Mouse (Mus musculus) layer of hippocampus, adult 8-10 months (tissue): ENCODE data around the gene March6. TPM values are rescaled to one million over a fixed set of nuclear protein-coding genes. Genes with fewer than 3 reads are reported as not detected.
A peak's percentile ranks its signal among the peaks of the same experiment; 100 is the strongest.

Experiments
- DNase-seq, 2 experiments: peaks; one replicate each; pipeline ENCODE4 v3.0.0; 2022; ENCODE audit warnings: low spot score in 2 of 2
- total RNA-seq, 4 experiments: library from RNA; stranded (reverse); gene quantifications; 2 replicates each; pipeline ENCODE4 v1.2.4; 2022

March6 gene
- total RNA-seq, 4 experiments from 2014 or later: 177 to 194 (median 186) TPM

DNA sequence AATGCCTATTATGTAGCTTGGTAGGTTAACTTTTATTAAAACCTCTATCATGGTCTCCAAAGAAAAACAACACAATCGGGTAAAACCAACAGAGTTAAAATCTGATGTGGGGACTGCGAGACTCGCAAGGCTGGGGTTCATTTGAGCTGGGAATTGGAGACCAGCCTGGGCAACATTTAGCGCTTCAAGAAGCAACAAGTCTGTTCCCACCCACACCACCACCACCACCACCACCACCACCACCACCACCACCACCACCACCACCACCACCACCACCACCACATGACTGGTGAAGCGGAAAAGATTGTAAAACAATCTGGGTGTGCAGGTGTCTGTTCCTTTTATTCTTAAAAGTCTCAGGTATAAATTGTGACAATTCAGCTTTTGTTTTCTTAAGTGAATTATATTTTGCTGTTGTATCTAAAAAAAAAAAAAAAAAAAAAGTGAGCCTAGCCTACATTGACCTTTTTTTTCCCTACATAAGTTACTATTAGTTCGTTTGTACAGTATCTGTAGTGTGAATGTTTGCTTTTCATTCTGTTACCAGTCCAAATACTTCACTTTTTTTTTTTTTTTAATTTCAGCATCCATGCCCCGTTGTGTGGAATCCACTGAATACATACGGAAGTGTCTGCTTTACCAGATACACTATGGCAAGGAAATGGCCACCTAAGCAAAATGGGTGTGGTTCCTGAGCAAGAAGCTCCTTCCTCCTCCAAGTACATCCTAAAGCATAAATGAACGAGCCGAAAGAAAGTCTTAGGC is 76.6 kb downstream of the March6 start:
- no peak for DNase-seq

DNA sequence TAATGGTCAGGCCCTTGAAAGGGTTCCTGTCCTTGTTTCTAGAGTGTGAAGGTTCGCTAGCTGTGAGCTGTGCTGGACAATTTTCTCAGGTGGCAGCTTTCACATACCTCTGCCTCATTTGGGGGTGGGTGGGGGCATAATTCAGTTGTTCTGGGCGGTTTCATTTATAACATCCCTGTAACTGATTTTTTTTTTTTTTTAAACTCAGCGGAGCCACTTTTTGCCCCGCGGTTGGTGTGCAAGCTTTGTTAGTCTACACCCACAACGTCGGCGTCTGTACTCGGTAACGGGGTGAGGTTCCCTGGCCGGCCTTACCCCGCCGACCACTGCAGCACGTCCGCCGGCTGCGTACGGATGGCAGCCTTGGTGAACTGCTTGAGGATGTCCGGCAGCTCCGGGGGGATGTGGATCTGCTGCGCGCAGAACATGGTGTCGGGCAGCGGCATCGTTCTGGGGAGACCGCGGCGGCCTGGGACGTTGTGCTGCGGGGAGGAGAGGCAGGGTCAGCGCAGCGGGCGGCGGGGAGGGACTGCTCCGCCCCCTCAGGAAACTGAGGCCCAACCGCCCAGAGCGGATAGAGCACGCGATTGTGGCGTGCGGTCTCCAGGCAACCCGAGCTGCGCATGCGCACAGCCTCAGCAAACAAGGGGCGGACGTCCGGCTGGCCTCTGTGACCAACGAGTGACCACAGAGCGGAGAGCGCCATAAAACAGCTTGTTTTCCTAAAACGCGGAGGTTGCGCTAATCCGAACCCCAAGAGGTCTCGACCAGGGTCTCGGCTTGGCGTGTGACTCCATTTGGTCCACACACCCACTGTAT is 77.5 kb downstream of the March6 start, which contains the start of gene Ropn1l:
Gene Ropn1l, minus strand, starts transcription at position 640 of the 819 bp plus-strand sequence.
- DNase-seq: peak; percentile 88 to 90

DNA sequence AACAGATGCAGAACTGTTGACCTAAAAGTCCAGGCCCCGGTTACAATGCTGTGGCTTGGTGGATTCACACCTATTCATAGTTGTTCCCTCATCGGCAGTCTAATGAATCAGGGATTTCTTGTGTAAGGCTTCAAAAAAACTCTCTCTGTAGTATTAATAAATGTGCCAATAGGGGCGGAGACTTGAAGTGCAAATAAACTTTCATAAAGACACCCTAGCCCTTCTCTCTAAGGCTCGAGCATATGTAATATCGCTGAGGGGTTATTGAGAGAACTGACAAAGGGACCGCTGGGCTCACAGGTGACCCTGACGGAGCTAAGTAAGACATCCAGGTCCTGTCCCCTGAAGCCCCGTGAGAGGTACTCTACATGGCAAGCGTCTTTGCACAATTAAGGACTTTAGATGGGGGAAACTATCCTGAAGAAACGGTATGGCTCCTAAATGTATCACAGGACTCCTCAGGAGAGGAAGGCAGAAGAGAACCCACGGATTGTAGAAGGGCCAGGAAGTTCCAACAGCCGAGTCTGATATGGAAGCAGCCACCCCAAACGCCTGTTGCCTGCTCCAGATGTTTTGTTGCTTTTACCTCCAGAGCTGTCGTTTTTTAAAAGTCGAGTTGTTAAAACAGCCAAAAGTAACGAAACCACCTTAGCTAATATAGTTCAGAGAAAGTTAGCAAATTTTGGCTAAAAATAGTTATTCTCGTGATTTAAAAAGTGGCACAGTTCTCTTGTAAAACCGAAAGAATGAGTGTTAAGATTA is 78.3 kb downstream of the March6 start:
- no peak for DNase-seq

DNA sequence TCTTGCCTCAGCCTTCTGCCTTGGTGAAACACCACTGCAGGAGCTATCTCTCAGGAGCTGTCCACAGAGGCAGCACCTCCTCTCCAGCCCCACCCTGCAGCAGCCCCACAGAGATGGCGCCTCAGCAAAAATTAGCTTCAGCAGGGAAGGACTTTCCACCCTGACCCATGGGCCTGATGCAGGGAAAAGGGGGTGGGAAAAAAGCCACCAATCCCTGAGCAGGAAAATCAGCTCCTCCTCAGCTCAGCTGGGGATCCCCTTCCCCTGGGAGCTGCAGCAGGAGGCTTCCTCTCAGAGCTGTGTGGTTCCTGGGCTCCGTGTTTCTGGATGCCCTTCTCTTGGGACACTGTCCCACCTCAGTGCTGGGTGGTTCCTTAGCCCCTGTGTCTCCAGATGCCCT is 81.1 kb downstream of the March6 start:
- no peak for DNase-seq

DNA sequence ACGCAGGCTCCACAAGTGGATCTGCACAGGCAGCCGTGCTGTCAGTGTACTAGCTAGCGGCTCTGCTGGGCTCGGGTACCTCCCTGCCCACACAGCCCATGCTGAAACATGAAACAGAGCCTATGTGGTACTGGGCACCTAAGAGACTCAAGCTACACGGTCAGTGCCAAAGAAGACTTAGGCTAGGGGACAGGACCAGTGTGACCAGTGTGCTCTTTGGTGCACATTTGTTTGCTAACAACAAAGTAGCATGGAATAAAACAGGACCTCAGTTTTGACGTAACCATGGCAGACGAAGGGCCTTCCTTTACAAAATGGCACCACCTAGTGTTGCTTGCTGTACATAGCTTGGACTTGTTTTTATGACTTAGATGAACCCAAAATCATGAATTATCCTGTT is 83.7 kb downstream of the March6 start:
- DNase-seq: peak in 1 of 2 experiments; percentile 70

DNA sequence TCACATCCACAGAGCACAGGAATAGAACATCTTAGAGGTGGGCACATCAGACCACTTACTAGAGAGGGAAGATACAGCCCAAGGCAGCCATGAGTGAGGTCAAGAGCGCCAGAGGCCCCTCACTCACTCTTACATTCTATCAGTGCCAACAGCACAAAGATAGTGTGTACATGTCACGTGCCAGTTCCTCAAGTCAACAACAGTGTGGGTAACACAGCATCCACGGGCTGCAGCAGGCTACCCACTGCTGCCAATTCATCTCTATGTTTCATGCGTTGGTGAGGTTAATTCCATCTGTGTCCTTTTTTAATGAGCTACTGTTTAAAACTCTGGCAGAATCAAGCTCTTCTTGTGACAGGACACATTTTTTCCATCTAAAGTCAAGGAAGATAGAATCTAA is 88.2 kb downstream of the March6 start:
- DNase-seq: peak; percentile 53

DNA sequence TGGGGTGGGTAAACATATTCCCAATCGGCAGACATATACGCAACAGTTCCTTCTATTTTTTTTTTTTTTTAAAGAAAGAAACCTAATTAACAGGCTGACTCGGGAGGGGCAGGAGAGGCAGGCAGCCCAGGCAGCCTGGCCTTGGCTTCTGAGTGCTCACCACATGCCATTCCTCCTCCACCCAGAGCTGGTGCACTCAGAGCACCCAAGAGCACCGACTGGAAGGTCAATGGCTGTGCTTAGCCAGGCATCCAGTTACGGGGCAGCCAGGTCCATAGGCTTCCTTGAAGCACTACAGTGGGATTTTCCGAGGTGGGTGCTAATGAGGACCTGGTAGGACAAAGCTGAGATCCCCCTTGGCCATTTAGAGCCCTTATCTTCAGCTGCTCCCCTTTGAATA is 88.9 kb downstream of the March6 start:
- DNase-seq: no peak

DNA sequence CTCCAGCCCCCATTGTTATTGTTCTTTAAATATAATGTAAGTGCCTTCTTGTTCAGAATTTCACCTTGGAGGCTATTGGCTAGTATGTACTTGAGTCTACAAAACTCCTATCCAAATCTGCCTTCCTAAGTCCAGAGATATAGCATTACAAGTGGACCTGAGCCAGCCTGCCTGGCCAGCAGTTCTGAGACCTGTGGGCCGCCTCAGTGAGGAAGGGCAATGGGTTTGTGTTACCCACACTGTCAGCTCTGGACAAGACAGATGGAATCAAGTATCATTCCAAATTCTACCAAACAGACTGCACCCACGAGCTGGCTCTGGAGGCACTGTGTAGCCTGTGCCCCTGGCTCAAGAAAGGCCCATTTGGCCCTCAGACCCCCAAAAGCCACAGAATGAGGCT is 94.0 kb downstream of the March6 start:
- DNase-seq: no peak

DNA sequence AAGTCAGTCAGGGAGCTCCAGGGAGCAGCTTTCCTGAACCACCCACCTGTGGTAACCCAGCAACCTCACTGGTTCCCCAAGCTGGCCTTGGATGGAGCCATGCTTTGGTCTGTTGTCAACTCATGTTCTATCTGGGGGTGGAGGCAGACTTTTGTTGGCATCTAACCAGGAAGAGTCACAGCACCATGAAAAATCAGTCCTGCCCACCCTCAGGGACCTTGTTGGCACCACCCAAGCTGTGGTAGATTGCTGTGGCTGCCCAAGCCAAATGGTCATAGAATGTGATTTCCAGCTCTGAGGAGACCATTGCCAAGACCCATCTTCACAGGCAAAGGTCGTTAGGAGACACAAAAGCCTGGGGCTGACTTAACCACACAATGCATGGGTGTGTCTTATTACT is 94.8 kb downstream of the March6 start:
- DNase-seq: no peak

DNA sequence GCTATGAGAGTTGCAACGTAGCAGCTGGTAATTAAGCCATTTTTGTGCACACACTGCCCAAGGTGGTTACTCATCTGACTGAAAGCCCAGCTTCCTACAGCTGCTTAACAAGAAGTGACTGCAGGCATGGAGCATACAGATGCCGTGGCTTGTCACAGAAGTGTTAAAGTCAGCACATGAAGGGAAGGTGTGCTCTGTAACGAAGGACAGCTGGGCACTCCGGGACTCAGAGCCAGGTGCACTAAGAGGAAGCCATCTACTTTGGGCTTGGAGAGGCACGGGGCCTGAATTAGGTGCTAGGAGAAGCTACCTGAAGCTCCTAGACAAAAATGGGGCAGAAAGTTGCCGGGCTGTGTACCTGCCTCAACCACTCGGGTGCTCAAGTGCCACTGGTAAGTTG is 97.1 kb downstream of the March6 start:
- no peak for DNase-seq

DNA sequence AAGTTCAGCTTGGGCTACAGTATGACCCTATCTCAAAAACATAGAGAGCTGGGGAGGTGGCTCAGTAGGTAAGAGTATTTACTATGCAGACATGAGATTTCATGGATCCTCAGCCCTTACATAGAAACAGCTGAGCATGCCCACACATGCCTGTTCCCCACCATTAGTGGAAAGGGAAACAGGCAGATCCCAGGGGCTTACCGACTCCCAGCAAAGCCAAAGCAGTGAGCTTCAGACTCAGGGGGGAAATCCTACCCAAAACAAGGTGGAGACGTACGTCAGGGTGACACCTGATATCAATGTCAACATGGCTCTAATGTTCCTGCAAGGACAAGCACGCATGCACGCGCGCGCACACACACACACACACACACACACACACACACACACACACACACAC is 99.0 kb downstream of the March6 start:
- DNase-seq: no peak

DNA sequence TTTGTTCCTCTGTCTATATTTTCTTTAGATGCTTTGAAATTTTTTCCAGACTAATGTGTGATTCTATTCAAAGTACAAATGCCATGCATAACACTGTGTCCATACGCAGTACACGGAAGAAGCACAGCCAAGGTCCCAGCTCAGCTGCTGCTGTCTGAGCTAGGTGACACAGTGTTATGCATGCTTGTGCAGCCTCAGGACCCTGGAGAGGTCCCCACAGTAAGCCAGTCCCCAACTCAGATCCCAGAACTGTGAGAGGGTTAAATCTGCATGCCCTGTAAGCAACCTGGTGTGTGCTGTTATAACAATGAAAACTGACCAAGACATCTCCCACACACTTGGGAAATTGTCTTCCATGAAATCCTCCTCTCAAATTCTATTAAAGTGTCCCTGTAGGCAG is 100.8 kb downstream of the March6 start:
- no peak for DNase-seq

DNA sequence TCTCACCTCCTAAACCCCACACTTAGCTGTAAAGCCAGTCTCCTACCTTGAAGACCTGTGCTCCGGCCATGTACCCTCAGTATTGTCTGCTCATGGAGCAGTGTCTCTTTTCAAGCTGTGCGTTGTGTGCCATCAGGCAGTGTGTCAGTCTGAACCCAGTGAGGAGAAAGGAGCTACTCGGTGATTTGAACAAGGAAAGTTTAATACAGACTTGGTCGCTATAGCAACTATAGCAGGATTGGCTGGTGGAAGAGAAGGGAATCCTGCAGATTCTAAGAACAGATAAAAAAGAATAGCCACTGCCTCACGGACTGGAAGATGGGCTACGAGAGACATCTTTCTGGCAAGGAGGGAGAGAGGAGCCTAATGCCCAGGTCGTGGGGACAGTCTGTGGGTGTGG is 101.4 kb downstream of the March6 start:
- DNase-seq: no peak

DNA sequence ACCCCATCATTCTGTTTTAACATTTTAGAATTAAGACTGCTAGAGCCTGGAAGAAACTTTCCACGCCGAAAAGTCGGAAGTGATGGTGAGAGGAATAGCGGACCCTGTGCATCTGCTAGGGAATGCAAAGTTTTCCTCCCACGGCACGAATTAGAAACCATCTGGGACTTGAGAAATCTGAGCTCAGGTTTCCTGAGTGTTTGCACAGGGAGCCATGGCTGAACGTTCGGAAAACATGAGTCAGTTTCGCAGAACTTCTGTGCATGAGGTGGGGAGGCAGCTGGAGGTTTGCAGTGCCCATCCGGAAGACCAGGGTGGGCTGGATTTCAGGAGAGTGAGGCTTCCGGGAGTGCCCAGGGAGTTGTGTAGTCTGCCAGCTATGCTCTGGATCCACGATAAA is 102.3 kb downstream of the March6 start:
- DNase-seq: peak; percentile 74 to 77

DNA sequence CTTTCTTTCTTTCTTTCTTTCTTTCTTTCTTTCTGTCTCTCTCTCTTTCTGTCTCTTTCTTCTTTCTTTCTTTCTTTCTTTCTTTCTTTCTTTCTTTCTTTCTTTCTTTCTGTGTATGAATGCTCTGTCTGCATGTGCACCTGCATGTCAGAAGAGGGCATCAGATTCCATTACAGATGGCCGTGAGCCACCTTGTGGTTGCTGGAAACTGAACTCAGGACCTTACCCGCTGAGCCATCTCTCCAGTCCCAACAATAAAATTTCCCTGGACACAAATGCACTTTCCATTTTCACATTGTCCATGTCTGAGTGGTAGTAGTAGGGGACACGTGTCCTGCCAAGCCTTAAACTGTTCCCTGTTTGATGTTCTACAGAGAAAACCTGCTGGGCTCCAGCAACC is 103.5 kb downstream of the March6 start:
- no peak for DNase-seq

DNA sequence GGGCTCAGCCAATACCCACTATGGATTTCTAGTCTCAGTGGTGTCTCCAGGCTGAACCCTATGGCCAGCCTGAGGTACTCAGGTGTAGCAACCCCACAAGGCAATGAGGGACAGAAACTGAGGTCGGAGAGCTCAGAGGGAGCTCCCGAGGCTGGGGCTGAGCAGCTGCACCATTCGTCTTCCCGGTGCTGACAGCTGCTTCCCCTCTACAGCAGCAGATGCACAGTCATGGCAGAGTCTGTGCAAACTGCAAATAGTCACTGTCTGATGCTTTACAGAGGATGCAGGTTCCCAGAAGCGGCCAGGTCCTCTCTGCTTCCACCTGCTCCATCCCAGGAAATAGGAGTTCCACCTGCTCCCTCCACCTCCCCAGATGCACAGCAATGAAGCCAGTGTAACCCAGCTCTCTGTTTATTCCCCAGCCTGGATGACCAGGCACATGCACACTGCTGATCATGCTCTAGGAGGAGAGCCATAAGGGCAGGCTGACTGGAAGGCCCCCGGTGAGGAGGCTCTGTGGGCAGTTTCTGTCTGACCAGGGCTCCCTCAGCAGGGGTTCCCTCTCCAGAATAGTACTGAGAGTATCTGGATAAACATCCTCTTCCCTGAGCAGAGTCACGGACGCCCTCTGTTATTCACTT is 104.7 kb downstream of the March6 start:
- peak; percentile 39 to 44 for DNase-seq

DNA sequence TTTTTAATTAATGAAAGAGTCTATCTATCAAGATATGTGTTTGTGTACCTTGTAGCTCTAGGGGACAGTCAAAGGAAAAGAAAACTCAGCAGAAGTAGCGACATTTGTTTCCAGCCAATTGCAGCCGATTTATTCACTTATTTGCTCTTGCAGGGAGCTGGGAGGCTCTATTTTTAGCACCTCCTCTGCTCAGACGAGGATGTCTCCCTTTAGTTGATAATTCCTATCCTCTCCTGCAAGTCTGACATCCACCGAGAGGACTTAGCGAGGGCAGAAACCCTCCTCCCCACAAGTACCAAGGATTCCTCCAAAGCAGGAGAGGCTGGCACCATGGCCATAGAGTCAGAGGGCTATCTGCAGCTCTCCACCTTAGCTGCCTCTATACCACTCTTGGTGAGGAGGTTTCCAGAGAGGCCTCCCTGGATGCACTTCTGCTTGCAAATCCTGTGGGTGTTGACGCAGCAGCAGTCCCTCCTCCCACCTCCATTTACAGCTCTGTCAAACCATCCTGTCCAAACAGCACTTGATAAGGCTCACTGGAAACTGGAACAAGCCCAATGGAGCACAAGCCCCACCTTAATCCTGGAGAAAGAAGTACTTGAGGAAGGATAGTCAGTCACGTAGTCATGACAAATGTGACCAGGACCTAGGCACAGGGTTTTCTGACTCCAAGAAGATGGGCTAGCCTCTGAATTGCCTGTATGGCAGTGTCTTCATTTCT is 108.0 kb downstream of the March6 start:
- no peak for DNase-seq

DNA sequence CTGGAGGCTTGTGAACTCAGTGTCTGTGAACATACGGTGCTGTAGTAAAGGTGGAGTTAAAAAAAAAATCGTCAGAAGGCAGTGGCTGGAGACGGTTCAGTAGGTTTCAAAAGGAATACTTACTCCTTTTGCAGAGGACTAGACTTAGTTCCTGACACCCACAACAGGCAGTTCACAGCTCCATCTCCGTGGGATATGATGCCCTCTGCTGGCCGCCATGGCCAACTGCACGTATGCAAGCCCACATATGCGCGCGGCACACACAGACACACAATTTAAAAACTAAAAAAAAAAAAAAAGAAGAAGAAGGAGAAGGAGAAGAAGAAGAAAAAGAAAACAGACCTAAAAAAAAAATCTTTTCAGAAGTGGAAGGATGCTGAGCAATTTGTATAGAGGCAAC is 111.8 kb downstream of the March6 start:
- no peak for DNase-seq

DNA sequence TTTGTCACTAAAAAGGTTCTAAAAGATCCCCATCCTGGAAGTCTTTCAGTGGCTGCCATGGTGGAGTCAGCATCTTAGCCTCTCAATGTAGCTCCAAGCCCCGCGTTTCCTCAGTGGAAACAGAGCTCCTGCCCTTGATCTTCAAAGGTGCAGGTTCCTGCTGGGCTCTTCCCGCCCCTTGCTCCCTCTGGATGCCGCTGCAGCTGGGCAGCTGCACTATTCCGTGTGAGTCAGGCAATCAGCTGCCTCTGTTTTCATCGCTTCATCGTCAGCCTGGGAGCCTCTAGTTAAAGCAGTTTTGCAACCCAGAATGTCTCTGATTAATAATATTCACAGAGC is 112.2 kb downstream of the March6 start:
- no peak for DNase-seq

DNA sequence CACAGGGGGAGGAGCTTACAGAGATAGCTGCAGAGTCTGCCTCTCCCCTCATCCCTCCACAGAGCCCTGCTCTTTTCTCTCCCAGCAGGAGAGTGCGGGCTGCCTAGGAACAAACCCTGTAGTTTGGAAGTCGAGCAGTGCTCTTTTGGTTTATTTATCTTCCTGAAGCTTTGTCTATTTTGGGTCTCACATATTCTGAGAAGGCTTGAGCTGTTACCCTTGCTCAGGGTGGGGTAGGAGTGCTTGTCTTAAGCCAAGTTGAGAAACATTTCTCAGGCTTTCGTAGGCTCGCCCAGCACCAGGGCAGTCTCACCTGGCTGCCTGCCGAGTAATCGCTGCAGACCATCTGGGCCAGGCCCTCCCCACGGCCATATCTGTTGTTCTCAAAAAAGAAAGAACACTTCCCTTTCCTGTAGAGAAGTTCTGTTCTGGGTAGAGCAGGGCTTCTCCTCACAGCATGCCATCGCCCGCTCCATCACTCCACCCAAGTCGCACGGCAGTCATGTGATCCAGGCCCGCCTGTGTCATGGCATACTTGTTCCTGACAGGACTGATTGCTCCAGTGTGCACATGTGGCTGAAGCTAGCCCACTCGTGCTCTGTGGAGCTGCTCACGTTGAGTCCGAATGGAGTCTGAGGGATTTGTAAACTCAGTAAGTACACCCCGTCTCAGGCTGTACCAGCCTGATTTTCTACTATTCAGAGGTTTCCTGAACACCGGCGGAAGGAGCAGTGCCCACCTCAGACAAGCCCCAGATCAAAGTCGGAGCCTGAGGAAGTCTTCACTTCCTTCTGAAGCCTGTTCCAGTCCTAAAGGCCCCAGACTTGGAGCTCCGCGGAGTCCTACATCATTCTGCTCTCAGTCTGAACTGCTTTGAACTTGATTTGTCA is 112.8 kb downstream of the March6 start:
- DNase-seq: peak in 1 of 2 experiments; percentile 50
